Mouse (Mus musculus) kidney, adult 2 months (tissue): ENCODE results near the gene Sptbn2. TPM values are rescaled to one million over a fixed set of nuclear protein-coding genes. Genes with fewer than 3 reads are reported as not detected.

Experiments
- DNase-seq: peaks from one replicate; pipeline ENCODE4 v3.0.0; 2021
- H3K27ac ChIP-seq: fragments of 200-500 bp; 2 replicates; pipeline ENCODE4 v1.5.1; 2012; ENCODE audit warnings: low read depth, low read length, control low read depth, inconsistent platforms; ENCODE audit not compliant: insufficient read depth
- H3K27me3 ChIP-seq: fragments of 200-500 bp; replicated peaks from 2 replicates; pipeline ENCODE4 v1.6.1; 2012; ENCODE audit warnings: mild to moderate bottlenecking, moderate library complexity, low read length, inconsistent platforms; ENCODE audit not compliant: control insufficient read depth, insufficient read depth
- H3K36me3 ChIP-seq: fragments of 200-500 bp; 2 replicates; pipeline ENCODE4 v1.6.1; 2012; ENCODE audit warnings: mild to moderate bottlenecking, moderate library complexity, low read length, inconsistent platforms; ENCODE audit not compliant: control insufficient read depth, insufficient read depth
- H3K4me1 ChIP-seq: fragments of 200-500 bp; 2 replicates; pipeline ENCODE4 v1.6.1; 2011; ENCODE audit warnings: low read length; ENCODE audit not compliant: control insufficient read depth, insufficient read depth
- H3K4me3 ChIP-seq: fragments of 200-500 bp; 2 replicates; pipeline ENCODE4 v1.5.1; 2011; ENCODE audit warnings: mild to moderate bottlenecking, low read depth, low read length, control low read depth; ENCODE audit not compliant: insufficient read depth
- CTCF ChIP-seq: fragments of 200-500 bp; conservative IDR thresholded peaks from 2 replicates; pipeline ENCODE4 v1.5.1; 2011; ENCODE audit warnings: low read depth, mild to moderate bottlenecking, control low read depth, low read length, moderate library complexity, mixed read lengths; ENCODE audit not compliant: insufficient read depth, insufficient read length
- POLR2A ChIP-seq: fragments of 200-500 bp; IDR thresholded peaks from one replicate; pipeline ENCODE4 v1.6.1; 2011; ENCODE audit warnings: low read depth, low read length, control low read depth
- WGBS: fragments of 180-500 bp; shearing (Covaris S2); methylation state at CpG from one replicate; pipeline ENCODE4 v1.1.7; 2018; 5-methylcytosine and 5-hydroxymethylcytosine counted together
- polyA plus RNA-seq: library from polyadenylated mRNA; depleted of rRNA; stranded (reverse); fragments of >200 nt; gene quantifications from 2 replicates; pipeline ENCODE4 v1.2.3, GENCODE M21; 2012

The Sptbn2 gene
- polyA plus RNA-seq, 1 experiment: 12.0 TPM

- DNase-seq: no peak
- H3K4me3 ChIP-seq: peak overlapping the region; percentile 50
- TF ChIP-seq CTCF: no peak
- no peak for TF ChIP-seq POLR2A
- no peaks in the 10 kb centered on the region for H3K27me3 ChIP-seq
- H3K36me3 ChIP-seq: no peaks in the 10 kb centered on the region
- WGBS: 80% methylated on average over 15 of the region's 15 CpGs
- H3K27ac ChIP-seq: peak overlapping the region; percentile 85
- H3K4me1 ChIP-seq: no peaks in the 10 kb centered on the region
Measured at GRCm38 (mm10) chr19:4720112-4720511, 9.1 kb downstream of the Sptbn2 start.

GRCm38 (mm10) chr19:4720671-4721244, 9.8 kb downstream of the Sptbn2 start:
- DNase-seq: peak; percentile 87
- TF ChIP-seq CTCF (no peak), POLR2A (no peak)
- 20% methylated on average over 11 of the region's 11 CpGs for WGBS
- Histone ChIP-seq H3K27me3 (no peaks in the 10 kb centered on the region), H3K4me1 (no peaks in the 10 kb centered on the region), H3K4me3 (peak overlapping the region; percentile 50), H3K27ac (peak overlapping the region; percentile 85), H3K36me3 (no peaks in the 10 kb centered on the region)

GRCm38 (mm10) chr19:4729186-4729585, 18.2 kb downstream of the Sptbn2 start:
- Histone ChIP-seq H3K27me3 (no peaks in the 10 kb centered on the region), H3K4me1 (no peaks in the 10 kb centered on the region), H3K4me3 (no peak overlapping the region), H3K27ac (no peak overlapping the region), H3K36me3 (no peaks in the 10 kb centered on the region)
- TF ChIP-seq CTCF (no peak), POLR2A (no peak)
- 60% methylated on average over 9 of the region's 9 CpGs for WGBS
- no peak for DNase-seq

- TF ChIP-seq POLR2A: no peak
- Histone ChIP-seq H3K27me3 (no peaks in the 10 kb centered on the region), H3K36me3 (no peaks in the 10 kb centered on the region), H3K4me1 (no peaks in the 10 kb centered on the region), H3K27ac (no peak overlapping the region), H3K4me3 (no peak overlapping the region)
- DNase-seq: no peak
- WGBS: 80% methylated on average over 3 of the region's 3 CpGs
Measured at GRCm38 (mm10) chr19:4733052-4733451, 22.1 kb downstream of the Sptbn2 start.

GRCm38 (mm10) chr19:4737866-4738265, 26.9 kb downstream of the Sptbn2 start:
- no peak for DNase-seq
- no peak overlapping the region for H3K4me3 ChIP-seq
- H3K27ac ChIP-seq: no peak overlapping the region
- H3K36me3 ChIP-seq: no peaks in the 10 kb centered on the region
- TF ChIP-seq CTCF (no peak), POLR2A (no peak)
- no peaks in the 10 kb centered on the region for H3K27me3 ChIP-seq
- H3K4me1 ChIP-seq: no peaks in the 10 kb centered on the region
- 78% methylated on average over 13 of the region's 13 CpGs for WGBS

- Histone ChIP-seq H3K4me3 (no peak overlapping the region), H3K27me3 (no peaks in the 10 kb centered on the region), H3K36me3 (no peaks in the 10 kb centered on the region), H3K4me1 (no peaks in the 10 kb centered on the region), H3K27ac (no peak overlapping the region)
- DNase-seq: no peak
- TF ChIP-seq CTCF: no peak
- TF ChIP-seq POLR2A: no peak
- WGBS: 95% methylated on average over 11 of the region's 11 CpGs
Measured at GRCm38 (mm10) chr19:4739053-4739452, 28.1 kb downstream of the Sptbn2 start.

- WGBS: 96% methylated on average over 5 of the region's 5 CpGs
- H3K27ac ChIP-seq: no peak overlapping the region
- no peaks in the 10 kb centered on the region for H3K4me1 ChIP-seq
- H3K4me3 ChIP-seq: no peak overlapping the region
- no peak for DNase-seq
- TF ChIP-seq CTCF (no peak), POLR2A (no peak)
- H3K36me3 ChIP-seq: no peaks in the 10 kb centered on the region
- H3K27me3 ChIP-seq: no peaks in the 10 kb centered on the region
Measured at GRCm38 (mm10) chr19:4739762-4740161, 28.8 kb downstream of the Sptbn2 start.
